Mouse (Mus musculus) myocyte (in vitro differentiated cells): Measurements from ENCODE around the gene Ppp1r16b.

Experiments
- CEBPB ChIP-seq: IDR thresholded peaks from 2 replicates; pipeline ENCODE4 v1.6.1; 2011; ENCODE audit warnings: mild to moderate bottlenecking, moderate library complexity; ENCODE audit not compliant: poor library complexity, insufficient read depth, severe bottlenecking
- E2F4 ChIP-seq: IDR thresholded peaks from one replicate; pipeline ENCODE4 v1.6.1; 2011; ENCODE audit warnings: mild to moderate bottlenecking, control low read depth, moderate library complexity; ENCODE audit not compliant: insufficient read depth
- MAX ChIP-seq: IDR thresholded peaks from one replicate; pipeline ENCODE4 v1.6.1; 2011; ENCODE audit warnings: low read depth, mild to moderate bottlenecking, control low read depth
- MYOD1 ChIP-seq, 3 experiments: IDR thresholded peaks; one replicate each; pipeline ENCODE4 v1.6.1; 2011; ENCODE audit warnings: control low read depth in 2 of 3, low read depth in 2 of 3, mild to moderate bottlenecking in 2 of 3, moderate library complexity in 1 of 3; ENCODE audit not compliant: insufficient read length in 2 of 3, control insufficient read depth in 1 of 3
- MYOG ChIP-seq, 3 experiments: IDR thresholded peaks; one replicate each; pipeline ENCODE4 v1.6.1; 2011; ENCODE audit warnings: control low read depth in 2 of 3, low read depth in 2 of 3, mild to moderate bottlenecking in 2 of 3; ENCODE audit not compliant: insufficient read length in 2 of 3, control insufficient read depth in 1 of 3, insufficient read depth in 1 of 3
- POLR2A ChIP-seq: IDR thresholded peaks from one replicate; pipeline ENCODE4 v1.6.1; 2011; ENCODE audit warnings: low read depth, mild to moderate bottlenecking, control low read depth, moderate library complexity; ENCODE audit not compliant: insufficient read length
- POLR2AphosphoS2 ChIP-seq: IDR thresholded peaks from one replicate; pipeline ENCODE4 v1.6.1; 2011; ENCODE audit warnings: low read depth, control low read depth; ENCODE audit not compliant: insufficient read length
- REST ChIP-seq: IDR thresholded peaks from one replicate; pipeline ENCODE4 v1.6.1; 2011; ENCODE audit warnings: mild to moderate bottlenecking, control low read depth, moderate library complexity; ENCODE audit not compliant: insufficient read depth, insufficient read length
- SRF ChIP-seq: IDR thresholded peaks from one replicate; pipeline ENCODE4 v1.6.1; 2011; ENCODE audit warnings: low read depth; ENCODE audit not compliant: control insufficient read depth, insufficient read length
- TCF12 ChIP-seq: IDR thresholded peaks from one replicate; pipeline ENCODE4 v1.6.1; 2011; ENCODE audit warnings: mild to moderate bottlenecking, control low read depth; ENCODE audit not compliant: poor library complexity, insufficient read depth, severe bottlenecking
- USF1 ChIP-seq: IDR thresholded peaks from one replicate; pipeline ENCODE4 v1.6.1; 2011; ENCODE audit warnings: low read depth, mild to moderate bottlenecking, control low read depth, moderate library complexity

GRCm38 (mm10) chr2:158670571-158670970 is 5.4 kb downstream of the Ppp1r16b start:
- TF ChIP-seq POLR2A (no peak), TCF12 (no peak), E2F4 (no peak), MAX (no peak), POLR2AphosphoS2 (no peak), USF1 (no peak), CEBPB (no peak), SRF (no peak), MYOD1 (IDR thresholded peaks at IDR 0.05; ENCODE audit: control insufficient read depth in 1 of 3, insufficient read length in 2 of 3, low read depth in 2 of 3) (no peak), MYOG (IDR thresholded peaks at IDR 0.05; ENCODE audit: control insufficient read depth in 1 of 3, insufficient read depth in 1 of 3, insufficient read length in 2 of 3, low read depth in 2 of 3) (no peak), REST (no peak)
